Mouse (Mus musculus) CH12.LX (cell line): ENCODE results near the gene Plscr4.

Source experiments
- ETS1 ChIP-seq: conservative IDR thresholded peaks from 2 replicates; pipeline ENCODE4 v1.6.1; 2012; ENCODE audit warnings: low read depth, mild to moderate bottlenecking, inconsistent platforms, low read length, improper control_type of control experiment, moderate library complexity
- KAT2A ChIP-seq: IDR thresholded peaks from 2 replicates; pipeline ENCODE4 v1.6.1; 2012; ENCODE audit warnings: low read length, improper control_type of control experiment, inconsistent platforms; ENCODE audit not compliant: insufficient replicate concordance
- NRF1 ChIP-seq: IDR thresholded peaks from 2 replicates; pipeline ENCODE4 v1.6.1; 2014; ENCODE audit warnings: low read depth, mild to moderate bottlenecking, inconsistent platforms, low read length, improper control_type of control experiment, moderate library complexity
- POLR2A ChIP-seq: IDR thresholded peaks from 2 replicates; pipeline ENCODE4 v1.6.1; 2011; ENCODE audit warnings: low read depth, mild to moderate bottlenecking, improper control_type of control experiment, low read length
- TCF12 ChIP-seq: IDR thresholded peaks from 2 replicates; pipeline ENCODE4 v1.6.1; 2014; ENCODE audit warnings: low read depth, mild to moderate bottlenecking, inconsistent platforms, low read length, improper control_type of control experiment
- USF1 ChIP-seq: IDR thresholded peaks from 2 replicates; pipeline ENCODE4 v1.6.1; 2014; ENCODE audit warnings: low read depth, mild to moderate bottlenecking, inconsistent platforms, low read length, improper control_type of control experiment
- ZC3H11A ChIP-seq: IDR thresholded peaks from 2 replicates; pipeline ENCODE4 v1.6.1; 2012; ENCODE audit warnings: low read depth, mild to moderate bottlenecking, inconsistent platforms, low read length, improper control_type of control experiment

DNA sequence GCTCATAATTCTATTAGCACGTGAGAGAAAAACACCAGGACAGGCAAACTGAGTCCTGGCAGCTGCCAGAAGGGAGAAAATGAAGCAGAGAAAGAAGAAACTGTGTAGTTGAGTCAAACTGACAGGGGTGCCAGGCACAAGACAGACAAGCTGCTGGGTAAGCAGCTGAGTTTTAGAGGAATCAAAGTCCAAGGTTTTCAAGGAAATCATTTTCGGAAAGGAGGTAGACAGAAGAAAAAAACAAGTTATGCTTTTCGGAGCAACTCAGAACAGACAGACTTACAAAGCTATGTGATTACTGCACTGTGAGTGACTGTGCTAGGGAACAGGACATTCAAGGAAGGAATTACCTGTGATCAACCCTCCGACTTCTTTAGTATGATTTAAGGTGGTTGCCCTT is 67.3 kb downstream of the Plscr4 start:
- TF ChIP-seq POLR2A (no peak), TCF12 (no peak), ETS1 (no peak), USF1 (no peak), NRF1 (no peak), ZC3H11A (no peak), KAT2A (no peak)
